In the genomic region with DNA sequence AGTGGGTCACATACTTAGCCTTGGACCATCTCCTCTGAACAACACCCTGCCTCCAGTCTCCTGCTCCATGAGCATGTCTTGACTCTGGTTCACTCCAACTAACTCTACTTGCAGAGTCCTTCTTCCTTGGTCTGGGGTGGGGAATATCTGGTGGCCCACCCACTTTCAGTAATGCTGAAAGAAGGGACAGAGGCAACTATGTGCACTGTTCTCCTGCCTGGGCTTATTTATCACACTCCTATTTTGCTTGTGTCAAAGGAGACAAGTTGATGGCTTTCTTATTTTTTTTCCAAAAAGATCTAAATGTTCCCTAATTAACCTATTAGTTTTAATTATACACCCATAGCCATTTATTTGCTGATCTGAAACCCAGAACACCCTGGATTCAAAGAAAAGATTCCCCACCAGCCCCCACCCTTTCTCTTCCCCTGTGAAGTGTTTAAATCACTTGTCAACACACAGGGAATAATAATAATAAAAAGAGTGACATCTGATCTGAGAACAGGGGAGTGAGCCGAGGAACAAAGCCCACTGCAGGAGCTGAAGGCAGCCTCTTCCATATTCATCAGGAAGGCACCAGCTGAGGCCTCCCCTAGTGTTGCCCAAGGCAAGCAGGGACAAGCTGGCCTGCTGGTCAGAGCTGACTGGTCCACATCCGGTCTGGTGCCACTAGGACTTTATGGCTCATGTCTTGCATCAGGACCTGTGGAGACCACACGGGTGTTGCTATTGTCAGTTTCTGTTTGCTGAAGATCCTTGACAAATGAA, we compare ENCODE assay signal across 12 mouse cellular contexts.
DNase-seq lines count a peak whose midpoint lies in the region; ATAC-seq lines count a peak whose summit lies in the region.
"Had no signal": no experiment of that assay in that cellular context is flagged by ENCODE, and none has a peak within 500 bp of the region (broad histone marks: within the 10 kb centered on the region; RNA-seq: fewer than 3 reads in every experiment).

No protein-coding gene starts in this region.

- H3K27me3 ChIP-seq in forebrain, embryonic 15.5 days, result 0 out of 2 replicates have a peak, but pooled peaks cover 7% of the 10 kb centered on the region
- H3K27me3 ChIP-seq in neural tube, embryonic 11.5 days (ENCODE audit: control insufficient read depth, insufficient read depth, low read length), result no peaks in the 10 kb centered on the region
- H3K27me3 ChIP-seq: embryonic facial prominence, embryonic 12.5 days; liver, embryonic 13.5 days had no signal

- peak; percentile 95 for ATAC-seq in forebrain, embryonic 15.5 days (replicated peaks)
- peak; percentile 88 for ATAC-seq in neural tube, embryonic 11.5 days (ENCODE audit: insufficient read depth, low FRiP score, low TSS enrichment)

- H3K9me3 ChIP-seq in forebrain, embryonic 15.5 days, result no peaks in the 10 kb centered on the region
- H3K9me3 ChIP-seq in neural tube, embryonic 11.5 days (ENCODE audit: control insufficient read depth, low read length), result no peaks in the 10 kb centered on the region
- H3K9me3 ChIP-seq: embryonic facial prominence, embryonic 12.5 days; liver, embryonic 13.5 days had no signal

- H3K4me2 ChIP-seq in forebrain, embryonic 15.5 days (replicated peaks), result no peak overlapping the region
- H3K4me2 ChIP-seq in neural tube, embryonic 11.5 days (ENCODE audit: low read depth), result no peak overlapping the region
- H3K4me2 ChIP-seq: embryonic facial prominence, embryonic 12.5 days; liver, embryonic 13.5 days had no signal

- DNase-seq in kidney, postnatal 14 days, result peak; percentile 4
- DNase-seq in kidney, adult 18-20 months, result no peak
- DNase-seq in embryo, embryonic 11.5 days (ENCODE audit: low read depth, low spot score), result peak; percentile 17
- peak; percentile 61 for DNase-seq in neural tube, embryonic 11.5 days (ENCODE audit: low spot score)
- no peak for DNase-seq in right cerebral cortex, postnatal 14 days
- no peak for DNase-seq in left cerebral cortex, adult 18-20 months (ENCODE audit: low spot score in 2 of 2)
- DNase-seq: adrenal gland, postnatal 14 days; heart, postnatal 4 days; liver, embryonic 13.5 days had no signal

- H3K4me1 ChIP-seq in forebrain, embryonic 15.5 days, result peaks cover 11% of the 10 kb centered on the region
- H3K4me1 ChIP-seq in neural tube, embryonic 11.5 days (ENCODE audit: control insufficient read depth, insufficient read depth, low read length), result 0 out of 2 replicates have a peak, but pooled peaks cover 2% of the 10 kb centered on the region
- H3K4me1 ChIP-seq: embryonic facial prominence, embryonic 12.5 days; liver, embryonic 13.5 days had no signal

- H3K9ac ChIP-seq in forebrain, embryonic 15.5 days (replicated peaks), result no peak overlapping the region
- no peak overlapping the region for H3K9ac ChIP-seq in neural tube, embryonic 11.5 days (ENCODE audit: low read length)
- H3K9ac ChIP-seq: embryonic facial prominence, embryonic 12.5 days; liver, embryonic 13.5 days had no signal

- H3K36me3 ChIP-seq in forebrain, embryonic 15.5 days, result no peaks in the 10 kb centered on the region
- no peaks in the 10 kb centered on the region for H3K36me3 ChIP-seq in neural tube, embryonic 11.5 days (ENCODE audit: control insufficient read depth, insufficient read depth, low read length)
- H3K36me3 ChIP-seq: embryonic facial prominence, embryonic 12.5 days; liver, embryonic 13.5 days had no signal

- WGBS in forebrain, embryonic 15.5 days, result 14% methylated on average over 3 of the region's 3 CpGs
- WGBS in neural tube, embryonic 11.5 days, result 7% methylated on average over 3 of the region's 3 CpGs

- H3K27ac ChIP-seq in forebrain, embryonic 15.5 days (replicated peaks), result no peak overlapping the region
- H3K27ac ChIP-seq in neural tube, embryonic 11.5 days (ENCODE audit: low read depth, low read length), result no peak overlapping the region
- H3K27ac ChIP-seq: embryonic facial prominence, embryonic 12.5 days; liver, embryonic 13.5 days; macrophage had no signal

- no peak overlapping the region for H3K4me3 ChIP-seq in forebrain, embryonic 15.5 days
- no peak overlapping the region for H3K4me3 ChIP-seq in neural tube, embryonic 11.5 days (ENCODE audit: low read depth, low read length)
- H3K4me3 ChIP-seq: embryonic facial prominence, embryonic 12.5 days; liver, embryonic 13.5 days had no signal

Comparison
In these comparisons a context has a peak if more than half of its experiments do, and no peak if none do; other contexts are left out.
1. DNase-seq: peak in kidney, postnatal 14 days (single experiment), embryo, embryonic 11.5 days (single experiment) and neural tube, embryonic 11.5 days (single experiment); none in kidney, adult 18-20 months (single experiment), right cerebral cortex, postnatal 14 days (single experiment) and left cerebral cortex, adult 18-20 months (0 of 2).